Mouse (Mus musculus): Measurements from ENCODE around the gene Olfr99.
"Not testable (repeated sequence)": the region's sequence is repeated elsewhere in the genome, so short reads cannot be mapped to it uniquely, and the experiment has no call there.

Olfr99 gene

DNA sequence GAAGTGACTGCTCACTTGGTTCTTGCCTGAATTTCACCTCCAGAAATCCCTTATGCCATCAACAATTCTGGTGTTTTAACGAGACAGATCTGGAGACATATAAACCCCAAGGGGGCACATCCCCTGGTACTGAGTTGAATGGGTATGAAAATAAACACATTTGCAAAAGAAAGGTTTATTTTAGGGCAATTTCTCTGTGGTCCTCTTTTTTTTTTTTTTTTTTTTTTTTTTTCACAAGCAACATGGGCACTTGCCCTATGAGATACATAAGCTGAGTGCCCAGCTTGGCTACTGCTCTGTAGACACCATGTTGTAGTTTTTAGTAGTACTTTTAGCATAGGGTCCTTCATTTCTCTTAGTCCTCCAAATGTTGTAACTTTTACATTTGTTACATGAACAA is at the start of gene Olfr99:
Gene Olfr99, minus strand, starts transcription at position 101 of the 400 bp plus-strand sequence.
- no peak for DNase-seq (ENCODE audit: low spot score in 2 of 2)

GRCm38 (mm10) chr17:37316954-37317353 is 33.7 kb upstream of the Olfr99 start, which contains the start of gene Olfr102:
TSS of gene Olfr102 (minus strand) at chr17:37317054.
- DNase-seq (ENCODE audit: low spot score in 2 of 2) = no peak

GRCm38 (mm10) chr17:37310146-37310699 is 27.0 kb upstream of the Olfr99 start:
- no peak for DNase-seq (ENCODE audit: low spot score in 2 of 2)

DNA sequence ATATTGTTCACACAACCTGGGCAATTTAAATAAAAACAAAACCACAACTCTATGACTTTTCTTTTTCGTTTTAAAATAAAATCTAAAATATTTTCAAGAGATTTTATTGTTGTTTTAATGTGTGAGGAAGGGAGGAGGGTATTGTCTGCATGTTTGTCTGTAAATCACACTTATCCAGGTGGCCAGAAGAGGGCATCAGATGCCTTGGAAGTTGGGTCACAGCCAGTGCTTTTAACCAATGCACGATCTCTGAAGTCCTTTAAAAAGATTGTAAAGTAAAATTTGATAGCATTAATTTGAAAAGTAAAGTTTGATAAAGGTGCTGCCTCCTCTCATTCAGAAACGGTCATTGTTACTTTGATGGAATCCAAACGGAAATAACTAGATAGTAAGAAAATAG is 25.2 kb upstream of the Olfr99 start:
- no peak for DNase-seq (ENCODE audit: low spot score in 2 of 2)

- no peak for DNase-seq (ENCODE audit: low spot score in 2 of 2)
These were observed 21.0 kb upstream of the Olfr99 start, which contains the start of gene Olfr101 for GRCm38 (mm10) chr17:37304213-37304612. TSS of gene Olfr101 (minus strand) at chr17:37304313.

GRCm38 (mm10) chr17:37280331-37280730 is 2.9 kb downstream of the Olfr99 start:
- no peak for DNase-seq (ENCODE audit: low spot score in 2 of 2)

- DNase-seq (ENCODE audit: low spot score in 2 of 2) = no peak
These were observed 6.7 kb downstream of the Olfr99 start for GRCm38 (mm10) chr17:37276573-37276972.

- DNase-seq (ENCODE audit: low spot score in 2 of 2) = no peak
These were observed 7.5 kb downstream of the Olfr99 start for GRCm38 (mm10) chr17:37275626-37276248.

- no peak for DNase-seq (ENCODE audit: low spot score in 2 of 2)
These were observed 12.6 kb downstream of the Olfr99 start for GRCm38 (mm10) chr17:37270702-37271092.

DNA sequence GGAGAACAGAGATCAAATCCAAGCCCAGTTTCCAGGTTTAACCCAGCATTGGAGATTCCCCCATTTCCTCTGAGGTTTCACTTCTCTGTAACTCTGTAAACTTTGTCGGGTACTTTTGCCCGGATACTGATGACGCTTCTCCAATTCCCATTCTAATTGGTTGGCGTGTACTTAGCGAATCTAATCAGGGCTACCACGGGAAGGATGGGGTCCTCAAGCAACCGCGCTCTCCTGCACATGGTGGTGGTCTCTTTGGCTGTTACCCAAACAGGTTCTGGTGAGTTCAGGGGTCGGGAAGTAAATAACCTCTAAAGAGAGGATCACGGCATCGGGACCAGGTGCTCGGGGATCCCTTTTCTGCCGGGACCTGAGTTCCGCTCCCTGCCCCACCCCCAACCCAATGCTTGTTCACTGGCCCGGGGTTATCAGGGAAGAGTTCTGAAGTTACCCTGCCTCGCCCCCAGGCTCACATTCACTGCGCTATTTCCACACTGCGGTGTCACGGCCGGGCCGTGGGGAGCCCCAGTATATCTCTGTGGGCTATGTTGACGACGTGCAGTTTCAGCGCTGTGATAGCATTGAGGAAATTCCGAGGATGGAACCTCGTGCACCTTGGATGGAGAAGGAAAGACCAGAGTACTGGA is 13.1 kb downstream of the Olfr99 start, which contains the start of gene H2-M3:
Gene H2-M3, plus strand, starts transcription at position 163 of the 644 bp plus-strand sequence.
- DNase-seq (ENCODE audit: low spot score in 2 of 2) = peak; percentile 70 to 89

- no peak for DNase-seq (ENCODE audit: low spot score in 2 of 2)
These were observed 19.6 kb downstream of the Olfr99 start, which contains the start of gene Olfr98 for GRCm38 (mm10) chr17:37263626-37264025. TSS of gene Olfr98 (minus strand) at chr17:37263749.

GRCm38 (mm10) chr17:37250544-37250943 is 32.7 kb downstream of the Olfr99 start:
- DNase-seq (ENCODE audit: low spot score in 2 of 2) = no peak

DNA sequence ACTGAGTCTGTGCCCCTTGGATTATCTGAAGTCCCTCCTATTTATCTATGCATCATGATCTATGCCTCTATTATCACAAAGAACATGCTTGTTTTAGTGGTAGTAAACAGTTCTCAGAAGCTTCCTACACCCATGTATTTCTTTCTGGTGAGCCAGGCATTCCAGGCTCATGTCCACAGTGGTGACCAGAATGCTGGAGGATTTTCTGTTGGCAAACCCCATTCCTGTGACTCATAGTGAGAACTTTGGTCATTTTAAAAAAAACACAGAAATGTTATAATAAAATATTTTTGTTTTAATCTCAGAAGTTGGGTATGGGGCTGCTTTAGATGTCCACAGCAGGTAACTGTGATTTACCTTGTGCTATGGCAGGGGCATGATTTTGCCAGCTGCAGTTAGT is 33.8 kb downstream of the Olfr99 start:
- no peak for DNase-seq (ENCODE audit: low spot score in 2 of 2)

GRCm38 (mm10) chr17:37246715-37247114 is 36.5 kb downstream of the Olfr99 start:
- DNase-seq (ENCODE audit: low spot score in 2 of 2) = peak; percentile 6 to 16

GRCm38 (mm10) chr17:37242198-37242597 is 41.1 kb downstream of the Olfr99 start:
- DNase-seq (ENCODE audit: low spot score in 2 of 2) = no peak

GRCm38 (mm10) chr17:37237230-37237629 is 46.0 kb downstream of the Olfr99 start, which contains the start of gene Olfr97:
TSS of gene Olfr97 (minus strand) at chr17:37237330.
- not testable (repeated sequence) for DNase-seq (ENCODE audit: low spot score in 2 of 2)

Measured in frontal cortex, postnatal 10 days (tissue).